Mouse (Mus musculus) ES-Bruce4 (cell line): ENCODE data around the gene Pnmal2. TPM values are rescaled to one million over a fixed set of nuclear protein-coding genes. Genes with fewer than 3 reads are reported as not detected.
"Not testable (repeated sequence)": the region's sequence is repeated elsewhere in the genome, so short reads cannot be mapped to it uniquely, and the experiment has no call there.

ENCODE experiments used
- H3K27ac ChIP-seq: 2 replicates; pipeline ENCODE4 v1.5.1; 2012; ENCODE audit warnings: low read length, inconsistent platforms; ENCODE audit not compliant: insufficient read depth
- H3K27me3 ChIP-seq: 2 replicates; pipeline ENCODE4 v1.6.1; 2012; ENCODE audit warnings: mild to moderate bottlenecking, low read length, inconsistent platforms; ENCODE audit not compliant: control insufficient read depth, poor library complexity, insufficient read depth, severe bottlenecking
- H3K36me3 ChIP-seq: 2 replicates; pipeline ENCODE4 v1.6.1; 2012; ENCODE audit warnings: inconsistent platforms, mild to moderate bottlenecking, low read length, moderate library complexity; ENCODE audit not compliant: control insufficient read depth, poor library complexity, insufficient read depth, severe bottlenecking
- H3K4me1 ChIP-seq: one replicate; pipeline ENCODE4 v1.8.1; 2011; ENCODE audit warnings: low read length; ENCODE audit not compliant: control insufficient read depth, insufficient read depth
- H3K4me3 ChIP-seq: 2 replicates; pipeline ENCODE4 v1.5.1; 2011; ENCODE audit warnings: low read depth, mild to moderate bottlenecking, low read length
- H3K9ac ChIP-seq: 2 replicates; pipeline ENCODE4 v1.6.1; 2012; ENCODE audit warnings: low read depth, mild to moderate bottlenecking, inconsistent platforms; ENCODE audit not compliant: poor library complexity, severe bottlenecking
- H3K9me3 ChIP-seq: replicated peaks from 2 replicates; pipeline ENCODE4 v1.6.1; 2012; ENCODE audit warnings: mild to moderate bottlenecking, low read length, inconsistent platforms; ENCODE audit not compliant: control insufficient read depth, poor library complexity, insufficient read depth, severe bottlenecking
- CTCF ChIP-seq: IDR thresholded peaks from one replicate; pipeline ENCODE4 v1.8.1; 2011; ENCODE audit warnings: low read depth, low read length
- EP300 ChIP-seq: IDR thresholded peaks from 2 replicates; pipeline ENCODE4 v1.6.1; 2011; ENCODE audit warnings: low read depth, low read length; ENCODE audit not compliant: insufficient read depth
- POLR2A ChIP-seq: IDR thresholded peaks from one replicate; pipeline ENCODE4 v1.8.1; 2011; ENCODE audit warnings: low read length; ENCODE audit not compliant: insufficient read depth
- polyA plus RNA-seq: library from polyadenylated mRNA; stranded (reverse); fragments of >200 nt; gene quantifications from 2 replicates; pipeline ENCODE4 v1.2.4, GENCODE M21; 2011; ENCODE audit warnings: low read depth; ENCODE audit not compliant: missing spikeins, insufficient read depth, insufficient read length

The Pnmal2 gene
- polyA plus RNA-seq, 1 experiment, result 1.5 TPM

DNA sequence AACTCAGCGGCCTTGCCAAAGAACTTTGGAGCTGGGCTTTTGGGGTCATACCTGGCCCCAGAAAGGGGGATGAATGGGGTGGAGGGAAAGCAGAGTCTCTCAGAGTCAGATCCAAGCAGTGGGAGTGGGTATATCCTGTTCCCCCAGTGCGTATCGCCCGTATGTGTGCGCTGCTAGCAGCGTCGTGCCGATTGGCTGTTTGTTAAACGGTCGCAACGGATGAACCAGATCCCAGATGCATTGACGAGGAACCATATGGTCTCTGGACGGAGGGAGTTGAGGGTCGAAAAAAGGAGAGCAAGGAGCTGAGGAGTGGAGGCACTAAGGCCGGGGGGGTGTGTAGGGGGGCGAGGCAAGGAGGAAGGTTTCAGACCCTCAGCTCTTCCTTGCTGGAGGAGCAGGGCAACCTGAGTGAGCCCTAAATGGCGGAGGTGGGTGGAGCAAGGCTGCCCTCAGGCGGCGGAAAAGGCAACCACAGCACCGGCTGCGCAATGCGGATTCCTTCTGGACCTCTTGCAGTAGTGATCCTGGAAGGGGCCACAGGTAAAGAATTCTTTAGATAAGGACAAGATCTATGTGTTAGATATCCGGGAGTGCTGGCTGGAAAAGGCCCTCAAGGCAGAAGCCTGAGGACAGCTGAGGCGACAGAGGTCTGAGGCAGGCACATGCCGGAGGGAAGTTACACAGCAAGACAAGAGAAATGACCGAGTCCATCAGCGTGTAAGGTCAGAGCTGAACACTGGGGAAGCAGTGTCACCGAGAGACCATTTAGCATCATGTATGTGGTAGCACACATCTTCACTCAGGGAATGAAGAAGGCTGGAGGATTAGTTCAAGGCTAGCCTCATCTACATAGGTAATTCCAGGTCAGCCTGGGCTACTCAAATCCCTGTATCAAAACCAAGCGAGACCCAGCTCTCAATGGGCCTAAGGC, 5.7 kb downstream of the Pnmal2 start:
- Histone ChIP-seq H3K4me1 (peaks cover 2% of the 10 kb centered on the region), H3K27ac (no peak overlapping the region)

DNA sequence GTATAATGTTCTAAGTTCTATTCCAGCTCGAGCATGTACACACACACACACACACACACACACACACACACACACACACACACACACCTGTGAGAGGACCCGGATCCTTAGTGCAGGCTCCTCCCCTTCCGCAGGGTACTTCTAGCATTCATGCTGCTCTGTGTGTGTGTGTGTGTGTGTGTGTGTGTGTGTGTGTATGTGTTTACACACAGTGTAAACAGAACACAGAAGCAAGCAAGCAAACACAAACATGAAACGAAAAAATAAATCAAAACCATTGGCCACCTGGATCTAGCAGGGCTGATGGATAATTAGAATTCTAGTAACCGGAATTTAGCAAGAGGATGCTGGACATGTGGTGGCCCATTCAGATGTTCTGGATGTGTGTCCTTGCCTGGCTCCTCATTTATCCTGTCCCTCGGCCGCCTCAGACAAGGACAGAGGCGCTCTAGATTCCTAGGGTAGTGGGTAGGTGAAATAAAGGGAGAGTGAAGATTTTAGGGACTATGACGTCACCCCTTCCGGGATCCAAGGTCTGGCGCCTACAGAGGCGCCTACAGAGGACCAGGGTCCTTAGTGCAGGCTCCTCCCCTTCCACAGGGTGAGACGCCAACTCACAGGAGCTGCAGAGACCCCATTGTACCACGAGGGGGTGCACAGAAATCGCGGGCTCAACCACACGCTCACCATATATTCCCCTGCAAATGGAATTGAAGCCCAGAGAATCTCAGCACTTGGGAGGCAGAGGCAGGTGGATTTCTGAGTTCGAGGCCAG, 6.6 kb downstream of the Pnmal2 start:
- Histone ChIP-seq H3K36me3 (no peaks in the 10 kb centered on the region), H3K27ac (no peak overlapping the region), H3K9me3 (no peaks in the 10 kb centered on the region), H3K27me3 (no peaks in the 10 kb centered on the region), H3K9ac (0 out of 2 replicates have a peak overlapping the region, but pooled peaks have one; percentile 3), H3K4me1 (peaks cover 2% of the 10 kb centered on the region), H3K4me3 (no peak overlapping the region)
- peak; percentile 82 for TF ChIP-seq CTCF
- TF ChIP-seq POLR2A, result no peak
- no peak for TF ChIP-seq EP300

More for the DNA sequence above, 5.7 kb downstream of the Pnmal2 start:
- Histone ChIP-seq H3K36me3 (no peaks in the 10 kb centered on the region), H3K27me3 (no peaks in the 10 kb centered on the region), H3K4me3 (peak overlapping the region; percentile 31), H3K9me3 (no peaks in the 10 kb centered on the region), H3K9ac (peak overlapping the region; percentile 3; the same call in 1 of the 2 replicates)
- peak; percentile 85 for TF ChIP-seq CTCF
- no peak for TF ChIP-seq POLR2A
- TF ChIP-seq EP300, result no peak

DNA sequence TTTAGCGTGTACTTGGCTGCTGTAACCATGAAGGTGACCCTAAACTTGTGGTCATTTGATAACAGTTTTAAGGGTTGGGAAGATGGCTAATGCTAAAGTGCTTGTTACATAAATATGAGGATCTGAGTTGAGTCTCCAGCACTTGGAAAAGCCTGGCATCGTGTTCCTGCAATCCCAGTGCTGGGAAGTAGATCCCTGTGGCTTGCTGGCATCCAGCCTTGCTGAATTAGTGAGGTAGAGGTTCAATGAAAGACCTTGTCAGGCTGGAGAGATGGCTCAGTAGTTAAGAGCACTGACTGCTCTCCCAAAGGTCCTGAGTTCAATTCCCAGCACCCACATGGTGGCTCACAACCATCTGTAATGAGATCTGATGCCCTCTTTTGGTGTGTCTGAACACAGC, 9.3 kb downstream of the Pnmal2 start:
- not testable (repeated sequence) for H3K9me3 ChIP-seq, H3K27ac ChIP-seq, H3K4me3 ChIP-seq, H3K4me1 ChIP-seq, H3K9ac ChIP-seq, H3K36me3 ChIP-seq, H3K27me3 ChIP-seq

DNA sequence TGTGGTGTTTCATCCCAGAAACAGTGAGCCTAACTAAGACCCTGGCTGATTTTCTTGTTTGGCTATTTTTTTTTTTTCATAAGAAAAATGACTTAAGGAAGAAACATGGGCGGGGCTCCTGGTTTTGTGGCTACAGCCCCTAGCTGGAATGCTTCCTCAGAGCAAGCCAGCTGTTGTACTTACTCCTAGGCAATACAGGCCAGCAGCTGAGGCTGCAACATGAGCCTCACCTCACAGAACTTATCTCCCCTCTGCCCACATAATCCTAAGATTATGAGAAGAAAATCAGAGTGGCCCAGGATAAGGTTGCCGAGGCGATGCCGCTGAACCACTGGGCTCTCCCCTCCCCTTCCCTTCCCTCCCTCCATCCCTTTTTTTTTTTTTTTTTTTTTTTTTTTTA, 11.2 kb downstream of the Pnmal2 start:
- Histone ChIP-seq H3K4me3 (no peak overlapping the region), H3K9ac (no peak overlapping the region), H3K27me3 (no peaks in the 10 kb centered on the region), H3K36me3 (no peaks in the 10 kb centered on the region), H3K4me1 (no peaks in the 10 kb centered on the region), H3K9me3 (no peaks in the 10 kb centered on the region), H3K27ac (no peak overlapping the region)
- TF ChIP-seq CTCF (no peak), EP300 (no peak), POLR2A (no peak)

DNA sequence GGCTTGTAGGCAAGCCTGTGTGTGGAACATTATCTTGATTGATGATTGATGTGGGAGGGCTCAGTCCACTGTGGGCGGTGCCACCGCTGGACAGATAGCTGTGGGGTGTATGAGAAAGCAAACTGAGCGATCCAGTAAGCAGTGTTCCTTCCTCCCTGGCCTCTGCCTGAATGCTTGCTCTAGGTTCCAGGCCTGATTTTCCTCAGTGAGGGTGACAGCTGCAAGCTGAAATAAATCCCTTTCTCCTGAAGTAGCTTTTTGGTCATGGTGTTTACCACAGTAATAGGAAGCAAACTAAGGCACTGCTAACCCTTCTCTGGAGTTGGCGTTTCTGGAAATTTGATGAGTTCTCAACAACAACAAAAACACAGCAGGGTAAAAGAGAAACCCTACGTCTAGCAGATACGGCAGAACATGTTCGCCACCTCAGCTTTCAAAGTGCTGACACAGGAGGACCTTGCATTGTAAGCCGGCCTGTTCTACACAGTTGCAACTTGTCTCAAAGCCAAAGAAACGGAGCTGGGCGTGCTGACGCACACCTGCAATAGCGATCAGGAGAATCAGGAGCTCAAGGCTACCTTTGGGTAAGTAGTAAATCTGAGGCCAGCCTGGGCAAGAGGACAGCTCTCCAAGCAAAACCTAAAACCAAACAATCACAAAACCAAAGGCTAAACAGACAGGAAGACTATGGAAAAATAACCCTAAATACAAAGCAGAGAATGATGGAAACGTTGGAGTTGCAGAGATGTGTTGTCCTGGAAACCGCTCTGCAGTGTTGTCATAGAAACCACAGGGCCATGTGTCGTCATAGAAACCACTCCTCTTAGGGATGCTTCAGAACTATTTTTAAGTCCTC, 12.2 kb downstream of the Pnmal2 start:
- Histone ChIP-seq H3K4me1 (no peaks in the 10 kb centered on the region), H3K36me3 (no peaks in the 10 kb centered on the region), H3K4me3 (no peak overlapping the region), H3K27ac (no peak overlapping the region), H3K9me3 (no peaks in the 10 kb centered on the region), H3K9ac (no peak overlapping the region), H3K27me3 (no peaks in the 10 kb centered on the region)
- no peak for TF ChIP-seq CTCF
- no peak for TF ChIP-seq EP300
- no peak for TF ChIP-seq POLR2A
